Mouse (Mus musculus): ENCODE results near the gene Cmklr1. TPM values are rescaled to one million over a fixed set of nuclear protein-coding genes. Genes with fewer than 3 reads are reported as not detected.

The Cmklr1 gene
- polyA plus RNA-seq, 1 experiment: 4.0 TPM

DNA sequence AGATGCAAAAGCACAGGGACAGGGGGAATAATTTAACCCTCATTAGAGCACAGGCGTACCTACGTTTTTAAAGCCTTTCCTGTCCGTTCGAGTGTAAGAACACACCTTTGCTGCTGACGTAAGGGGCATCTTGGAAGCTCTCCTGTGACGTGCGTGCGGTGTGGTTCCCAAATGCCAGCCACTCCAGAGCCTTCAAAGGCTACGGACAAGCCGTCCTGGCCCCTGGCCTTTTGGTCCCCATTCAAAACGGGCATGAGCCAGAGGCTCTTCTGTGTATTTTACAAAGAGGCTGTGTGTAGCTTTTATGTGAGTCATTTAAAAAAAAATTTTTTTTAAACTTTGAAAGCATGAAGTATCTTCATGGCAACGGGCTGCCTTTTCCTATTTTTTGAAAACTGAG lies 4.6 kb upstream of the Cmklr1 start:
- DNase-seq (ENCODE audit: extremely low spot score in 1 of 2, low spot score in 1 of 2): no peak

DNA sequence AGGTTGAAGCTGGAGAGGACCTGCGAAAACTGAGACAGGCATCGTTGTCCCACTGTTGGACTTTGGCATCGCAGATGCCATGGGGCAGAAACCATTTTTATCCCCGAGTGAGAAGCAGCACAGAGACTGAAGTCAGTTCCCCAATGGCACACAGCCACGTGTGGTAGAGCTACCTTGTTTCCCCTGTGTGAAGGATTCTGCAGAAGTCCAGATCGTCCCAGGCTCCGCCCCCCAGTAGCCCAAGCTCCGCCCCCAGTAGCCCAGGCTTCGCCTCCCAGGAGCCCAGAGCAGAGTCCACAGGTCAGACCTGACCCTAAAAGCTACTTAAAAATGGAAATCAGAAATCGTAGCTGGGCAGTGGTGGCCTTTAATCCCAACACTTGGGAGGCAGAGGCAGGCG lies 4.0 kb upstream of the Cmklr1 start:
- no peak for DNase-seq (ENCODE audit: extremely low spot score in 1 of 2, low spot score in 1 of 2)

DNA sequence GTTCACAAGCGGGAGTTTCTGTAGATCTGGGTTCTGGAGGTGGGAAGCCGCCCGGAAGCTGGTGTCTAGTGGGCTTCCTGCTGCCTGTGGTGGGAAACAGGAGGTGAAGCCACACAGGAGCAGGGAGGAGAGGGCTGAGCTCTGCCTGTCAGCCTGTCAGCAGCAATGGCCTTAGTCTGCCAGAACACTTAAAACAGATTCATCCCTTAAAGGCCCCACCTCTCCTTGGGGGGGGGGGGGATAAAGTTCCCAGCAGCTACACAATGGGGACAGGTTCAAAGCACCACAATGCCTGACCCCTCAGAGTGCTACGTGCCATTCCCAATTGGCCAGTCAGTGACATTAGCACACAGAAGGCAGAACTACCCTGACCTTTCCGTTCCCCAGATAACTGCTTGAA lies 2.0 kb upstream of the Cmklr1 start:
- DNase-seq (ENCODE audit: extremely low spot score in 1 of 2, low spot score in 1 of 2): no peak

DNA sequence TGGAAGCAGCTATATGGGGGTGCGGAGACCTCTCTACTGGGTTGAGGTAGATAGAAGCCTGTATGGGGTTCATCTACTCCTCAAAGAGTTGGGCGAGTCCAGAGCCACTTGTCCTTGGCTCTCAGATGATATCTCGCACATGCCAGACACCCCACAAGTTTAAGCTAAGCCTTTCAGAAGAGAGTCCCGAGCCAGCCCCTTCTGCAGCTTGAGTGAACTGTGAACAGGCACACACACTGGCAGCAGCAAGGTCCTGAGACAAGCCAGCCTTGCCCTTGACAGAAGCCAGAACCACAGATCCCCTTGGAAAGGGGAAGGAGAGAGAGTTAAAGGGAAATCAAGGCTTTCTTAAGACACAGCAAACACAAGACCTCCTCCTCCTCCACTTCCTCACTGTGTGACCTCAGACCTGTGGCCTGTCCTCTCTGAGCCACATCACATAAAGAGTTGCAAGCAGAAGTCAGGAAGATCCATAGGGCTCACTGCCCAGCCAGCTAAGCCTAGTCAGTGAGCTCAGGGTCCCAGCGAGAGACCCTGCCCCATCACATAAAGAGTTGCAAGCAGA lies 1.5 kb downstream of the Cmklr1 start:
- no peak for DNase-seq (ENCODE audit: extremely low spot score in 1 of 2, low spot score in 1 of 2)

DNA sequence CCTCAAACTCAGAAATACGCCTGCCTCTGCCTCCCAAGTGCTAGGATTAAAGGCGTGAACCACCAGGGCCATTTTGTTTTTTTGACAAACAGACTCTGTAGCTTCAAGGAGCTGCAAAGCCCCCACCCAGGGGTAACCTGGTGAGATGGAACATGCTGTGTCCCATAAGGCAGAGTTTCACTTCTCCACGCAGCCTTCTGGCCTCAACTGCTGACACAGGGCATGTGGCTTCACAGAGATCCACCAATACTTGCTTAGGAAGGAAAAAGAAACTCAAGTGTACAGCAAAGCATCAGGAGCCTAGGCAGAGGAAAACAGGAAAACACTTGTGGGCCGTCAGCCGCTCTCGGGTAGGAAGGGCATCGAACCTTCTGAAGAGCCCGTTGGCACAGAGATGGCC lies 3.1 kb downstream of the Cmklr1 start:
- no peak for DNase-seq (ENCODE audit: extremely low spot score in 1 of 2, low spot score in 1 of 2)

DNA sequence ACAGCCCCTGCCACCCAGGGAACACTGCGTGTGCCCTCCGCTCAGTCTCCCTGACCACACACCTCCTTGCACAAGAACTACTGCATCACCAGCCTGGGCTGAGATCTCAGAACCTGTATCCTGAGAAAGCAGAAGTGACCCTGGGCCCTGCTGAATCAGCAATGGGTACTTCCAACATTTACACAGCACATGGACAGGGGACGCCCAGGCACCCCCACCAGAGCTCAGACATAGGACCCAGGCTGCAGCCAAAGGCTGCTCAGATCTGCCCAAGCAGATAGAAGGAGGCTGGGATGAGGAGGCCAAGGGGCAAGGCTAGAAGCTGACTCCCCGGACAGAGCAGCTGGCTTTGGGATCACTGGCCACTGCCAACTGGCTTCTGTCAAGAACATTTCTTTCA lies 5.7 kb downstream of the Cmklr1 start:
- peak in 1 of 2 experiments; percentile 24 for DNase-seq (ENCODE audit: extremely low spot score in 1 of 2, low spot score in 1 of 2)

DNA sequence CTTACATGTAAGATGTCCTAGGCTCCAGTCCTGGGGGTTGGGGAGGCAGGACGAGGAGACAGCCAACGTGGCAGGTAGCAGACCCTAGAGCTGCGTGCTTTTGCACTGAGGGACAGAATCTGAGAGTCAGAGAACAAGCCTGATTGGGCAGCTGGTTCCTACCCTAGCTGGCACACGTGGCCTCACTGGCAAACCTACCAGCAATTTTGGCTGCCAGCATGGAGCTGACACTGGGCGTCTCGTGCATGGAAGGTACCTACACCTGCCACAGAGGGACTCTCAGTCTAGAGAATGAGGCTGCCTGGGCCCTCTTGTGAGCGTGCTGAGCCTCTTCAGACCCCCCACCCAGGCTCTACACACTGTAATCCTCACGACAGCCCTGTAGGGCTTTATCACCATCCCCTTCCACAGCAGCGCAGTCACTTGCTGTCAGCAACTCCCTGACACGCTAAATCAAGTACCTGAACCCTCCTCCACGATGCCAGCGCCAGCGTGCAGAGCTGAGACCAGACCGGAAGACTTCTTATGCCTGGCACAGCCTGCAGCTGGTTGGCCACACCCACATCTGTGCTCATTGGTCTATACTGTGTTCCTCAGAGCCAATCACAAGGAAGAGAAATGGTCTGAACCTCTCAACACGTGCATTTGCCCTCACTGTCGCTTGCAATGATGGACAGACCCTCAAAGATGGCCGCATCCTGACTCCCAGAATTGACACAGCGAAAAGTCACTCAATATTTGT lies 6.9 kb downstream of the Cmklr1 start:
- peak; percentile 52 to 74 for DNase-seq (ENCODE audit: extremely low spot score in 1 of 2, low spot score in 1 of 2)

DNA sequence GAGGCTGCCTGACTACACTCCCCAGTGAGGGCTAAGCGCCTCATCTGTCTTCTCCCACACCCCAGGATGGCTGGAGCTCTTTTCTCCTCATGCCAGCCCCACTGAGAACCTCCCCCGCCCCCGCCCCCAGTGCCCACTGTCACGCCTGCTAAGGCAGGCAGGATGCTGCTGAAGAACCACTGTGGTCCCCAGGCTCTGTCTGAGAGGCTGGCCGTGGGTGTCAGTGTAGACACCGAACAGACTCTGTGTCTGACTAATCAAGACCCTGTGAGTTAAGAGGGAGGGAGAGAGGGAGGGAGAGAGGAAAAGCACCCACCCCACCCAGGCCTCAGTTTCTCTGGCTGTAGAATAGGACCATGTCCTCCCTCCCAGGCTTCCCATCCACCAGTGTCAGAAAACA lies 9.2 kb downstream of the Cmklr1 start:
- peak in 1 of 2 experiments; percentile 29 for DNase-seq (ENCODE audit: extremely low spot score in 1 of 2, low spot score in 1 of 2)

DNA sequence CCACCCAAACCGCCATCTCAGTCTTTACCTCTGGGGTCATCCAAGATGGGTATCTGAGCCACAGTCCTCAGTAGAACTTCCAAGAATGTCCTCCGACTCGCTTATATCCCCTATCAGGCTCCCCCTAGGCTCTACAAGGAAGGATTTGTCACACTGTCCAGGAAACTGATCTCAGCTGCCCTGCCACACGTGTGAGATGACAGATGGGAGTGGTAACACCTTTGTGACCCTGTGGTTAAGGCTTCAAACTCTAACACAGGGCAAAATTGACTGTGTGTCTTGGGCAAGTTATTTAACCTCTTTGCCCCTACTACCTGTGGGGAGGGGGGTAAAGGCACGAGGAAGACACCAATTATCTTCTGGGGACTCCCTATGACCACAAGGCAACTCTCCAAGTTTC lies 11.1 kb downstream of the Cmklr1 start:
- no peak for DNase-seq (ENCODE audit: extremely low spot score in 1 of 2, low spot score in 1 of 2)

DNA sequence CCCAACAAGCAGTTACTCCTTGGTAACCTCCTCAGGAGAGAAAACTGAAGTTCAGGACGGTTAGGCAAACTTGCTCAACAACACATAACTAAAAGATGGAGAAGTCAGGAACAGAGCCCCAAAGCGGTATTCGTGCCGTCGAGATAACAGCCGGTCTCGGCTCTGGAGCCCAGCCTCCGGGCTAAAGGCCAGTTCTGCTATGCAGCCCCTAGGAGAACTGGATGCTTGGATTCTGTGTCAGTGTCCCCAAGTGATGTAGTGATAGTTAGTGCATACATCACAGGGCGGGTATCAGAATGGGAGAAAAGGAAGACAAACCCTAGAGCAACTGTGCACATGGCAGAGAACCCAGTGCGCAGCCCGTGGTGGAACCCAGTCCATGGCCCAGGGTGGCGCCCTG lies 12.2 kb downstream of the Cmklr1 start:
- no peak for DNase-seq (ENCODE audit: extremely low spot score in 1 of 2, low spot score in 1 of 2)

DNA sequence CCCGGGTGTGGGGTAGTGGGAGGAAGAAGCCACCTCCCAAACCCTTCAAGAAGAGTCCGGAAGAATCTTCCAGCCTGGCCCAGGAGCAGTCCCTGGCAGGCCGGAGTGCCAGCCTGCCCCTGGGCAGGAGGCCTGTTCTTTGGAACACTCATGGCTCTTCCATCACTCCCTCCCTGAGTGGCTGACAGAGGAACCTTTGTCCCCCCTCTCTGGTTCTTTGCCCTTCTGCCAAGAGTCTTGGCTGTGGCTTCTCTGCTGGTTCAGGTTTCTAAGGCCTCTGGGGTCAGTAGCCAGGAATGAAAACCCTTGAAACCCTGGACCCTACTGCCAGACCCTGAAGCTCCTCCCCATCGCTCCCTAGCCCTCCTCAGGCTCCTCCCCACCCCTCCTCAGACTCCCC lies 12.6 kb downstream of the Cmklr1 start:
- DNase-seq (ENCODE audit: extremely low spot score in 1 of 2, low spot score in 1 of 2): peak in 1 of 2 experiments; percentile 48

DNA sequence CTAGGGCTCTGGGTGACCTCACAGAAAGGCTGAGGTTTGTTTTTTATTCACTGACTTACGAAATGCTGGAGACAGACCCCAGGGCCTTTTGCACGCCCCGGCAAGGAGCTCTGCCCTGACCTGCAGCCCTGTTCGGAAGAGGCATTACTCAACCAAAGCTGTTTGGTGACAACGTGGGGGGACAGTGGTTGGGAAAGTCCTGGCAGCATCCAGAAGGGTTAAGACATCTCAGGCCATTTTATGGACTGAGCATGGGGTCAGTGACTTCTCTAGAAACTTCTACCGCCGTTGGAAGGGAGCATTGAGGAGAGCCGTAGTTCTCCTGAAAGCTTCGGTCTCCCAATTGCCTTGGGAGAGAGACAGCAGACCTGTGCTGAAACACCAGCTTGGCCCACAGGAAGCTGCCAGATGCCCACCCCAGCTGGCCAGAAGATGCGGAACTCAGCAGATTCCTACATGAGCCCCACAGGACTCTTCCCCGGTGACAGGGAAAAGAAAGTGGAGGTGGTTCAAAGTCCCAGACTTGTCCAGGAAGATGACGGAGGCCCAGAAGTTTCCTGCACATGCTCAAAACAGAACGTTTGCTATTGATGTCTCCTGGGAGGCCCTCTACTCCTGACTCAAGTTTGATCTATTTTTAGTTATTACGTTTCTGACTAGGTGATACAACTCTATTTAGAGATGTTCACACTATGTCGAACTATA lies 14.2 kb downstream of the Cmklr1 start:
- no peak for DNase-seq (ENCODE audit: extremely low spot score in 1 of 2, low spot score in 1 of 2)

DNA sequence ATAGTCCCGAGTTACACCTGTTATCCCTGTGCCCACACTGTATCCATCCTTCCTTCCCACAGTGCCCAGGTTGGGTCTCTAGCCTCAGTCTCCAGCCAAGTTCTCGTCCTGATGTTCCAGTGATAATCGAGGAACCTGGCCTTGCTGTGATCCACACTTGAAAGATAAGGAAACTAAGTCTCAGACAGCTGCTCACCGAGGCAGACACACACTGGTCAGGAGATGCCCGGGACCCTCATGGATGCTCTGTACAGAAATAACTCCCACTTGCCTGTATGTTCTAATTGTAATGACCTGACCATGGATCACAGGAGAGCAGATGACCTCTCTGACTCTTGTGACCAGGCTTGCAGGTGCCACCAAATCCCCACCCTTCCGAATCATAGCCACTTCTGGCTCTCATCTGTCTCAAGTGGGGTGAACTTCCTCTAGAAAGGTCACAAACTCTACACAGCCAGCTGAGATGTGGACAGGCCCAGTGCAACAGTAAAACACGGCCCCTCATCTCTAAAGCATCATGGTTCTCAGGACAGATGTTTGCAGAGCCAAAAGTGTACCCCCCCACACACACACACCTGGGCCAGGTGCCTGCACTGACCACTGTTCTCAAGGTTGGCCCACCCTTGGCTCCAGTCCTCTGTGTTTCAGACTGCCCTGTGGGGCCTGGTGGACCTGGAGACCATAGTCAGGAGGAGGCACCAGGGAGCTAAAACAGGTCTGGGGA lies 15.2 kb downstream of the Cmklr1 start:
- no peak for DNase-seq (ENCODE audit: extremely low spot score in 1 of 2, low spot score in 1 of 2)

DNA sequence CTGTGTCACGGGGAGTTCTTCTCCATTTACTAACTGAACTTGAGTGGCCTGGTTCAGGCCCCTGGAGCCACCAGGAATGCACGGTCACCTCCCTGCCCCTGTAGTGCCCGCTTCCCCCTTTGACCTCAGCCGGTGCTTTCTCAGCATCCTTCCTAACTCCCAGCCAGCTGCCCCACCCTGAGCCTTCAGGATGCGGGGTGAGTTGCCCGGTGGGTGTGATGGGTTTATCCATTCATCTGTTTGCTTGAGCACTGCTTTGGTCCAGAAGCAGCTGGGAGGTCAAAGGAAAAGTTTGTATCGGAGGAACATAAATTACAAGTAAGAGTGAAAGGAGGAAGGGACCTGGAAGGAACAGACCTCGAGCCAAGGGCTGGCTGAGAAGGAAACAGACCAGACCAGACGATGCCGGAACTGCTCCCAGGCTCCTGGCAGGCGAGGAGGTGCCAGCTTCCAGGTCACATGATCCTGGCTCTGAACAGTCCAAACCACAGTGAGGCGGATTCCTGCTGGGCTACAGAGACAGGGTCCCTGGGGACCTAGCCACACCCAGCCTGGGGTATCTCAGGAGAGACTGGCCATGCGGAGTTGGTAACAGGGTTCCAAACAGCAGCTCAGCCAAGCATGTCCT lies 16.1 kb downstream of the Cmklr1 start:
- DNase-seq (ENCODE audit: extremely low spot score in 1 of 2, low spot score in 1 of 2): peak; percentile 38 to 54

DNA sequence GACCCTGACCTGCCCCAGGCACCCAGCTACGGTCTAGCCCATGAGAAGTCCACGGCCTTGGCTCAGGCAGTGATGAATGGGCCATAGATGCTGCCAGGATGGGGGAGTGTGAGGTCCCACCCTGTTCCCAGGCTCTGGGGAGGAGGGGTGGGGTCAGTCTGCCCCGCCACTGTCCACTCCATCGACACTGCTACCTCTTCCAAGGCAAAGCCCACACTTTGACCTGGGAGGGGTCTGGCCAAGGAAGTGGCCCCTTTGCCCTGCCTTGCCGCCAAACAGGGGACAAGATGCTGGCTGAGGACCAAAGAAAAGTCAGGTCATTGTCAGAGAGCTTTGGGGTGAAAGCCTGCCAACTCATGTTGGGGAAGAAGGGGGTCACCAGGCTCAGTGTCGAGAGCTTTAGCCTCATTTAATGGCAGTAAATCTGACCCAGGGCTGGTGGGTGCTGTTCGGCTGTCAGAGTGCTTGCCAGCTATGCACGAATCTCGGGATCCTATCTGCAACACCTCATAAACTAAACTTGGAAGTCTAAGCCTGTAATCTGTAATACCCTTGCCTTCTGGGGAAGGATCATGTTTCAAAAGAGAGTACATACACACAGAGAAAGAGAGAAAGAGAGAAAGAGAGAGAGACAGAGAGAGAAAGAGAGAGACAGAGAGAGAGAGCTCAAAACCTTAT lies 17.1 kb downstream of the Cmklr1 start:
- no peak for DNase-seq (ENCODE audit: extremely low spot score in 1 of 2, low spot score in 1 of 2)

DNA sequence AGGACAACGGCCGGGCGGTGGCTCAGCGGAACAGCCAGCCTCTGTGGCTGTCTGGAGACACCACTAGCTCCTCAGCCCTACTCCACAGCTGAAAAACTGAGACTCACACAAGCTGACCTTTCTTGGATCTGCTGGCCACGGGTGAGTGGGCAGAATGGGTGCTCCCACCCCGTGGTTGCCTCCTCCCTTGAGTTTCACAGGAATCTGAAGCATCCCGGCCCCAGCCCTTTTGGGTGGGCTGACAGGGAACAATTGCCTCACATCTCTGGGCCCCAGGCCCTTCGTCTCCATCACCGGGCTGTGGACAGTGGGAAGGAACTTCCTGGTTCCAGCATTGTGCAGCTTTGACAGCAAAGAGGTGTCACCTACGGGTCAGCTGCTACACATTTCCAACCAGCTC lies 20.1 kb downstream of the Cmklr1 start:
- DNase-seq (ENCODE audit: extremely low spot score in 1 of 2, low spot score in 1 of 2): no peak

DNA sequence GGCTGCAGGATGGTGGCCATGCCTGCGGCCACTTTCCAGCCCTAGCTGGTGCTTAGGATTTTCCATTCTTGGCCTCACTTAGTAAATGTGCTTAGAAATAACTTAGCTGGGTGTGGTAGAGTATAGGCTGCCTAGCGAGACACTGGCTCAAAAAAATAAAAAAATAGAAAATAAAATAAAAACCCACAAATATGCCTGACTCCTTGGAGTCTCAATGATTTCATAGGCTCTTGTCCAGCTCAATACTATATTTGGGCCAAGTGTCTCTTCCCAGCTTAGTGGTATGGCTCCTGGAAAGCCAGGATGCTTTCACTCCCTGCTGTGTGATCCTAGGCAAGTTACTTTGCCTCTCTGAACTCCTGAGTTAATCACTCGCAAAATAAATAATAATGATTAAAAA lies 21.0 kb downstream of the Cmklr1 start:
- DNase-seq (ENCODE audit: extremely low spot score in 1 of 2, low spot score in 1 of 2): no peak

DNA sequence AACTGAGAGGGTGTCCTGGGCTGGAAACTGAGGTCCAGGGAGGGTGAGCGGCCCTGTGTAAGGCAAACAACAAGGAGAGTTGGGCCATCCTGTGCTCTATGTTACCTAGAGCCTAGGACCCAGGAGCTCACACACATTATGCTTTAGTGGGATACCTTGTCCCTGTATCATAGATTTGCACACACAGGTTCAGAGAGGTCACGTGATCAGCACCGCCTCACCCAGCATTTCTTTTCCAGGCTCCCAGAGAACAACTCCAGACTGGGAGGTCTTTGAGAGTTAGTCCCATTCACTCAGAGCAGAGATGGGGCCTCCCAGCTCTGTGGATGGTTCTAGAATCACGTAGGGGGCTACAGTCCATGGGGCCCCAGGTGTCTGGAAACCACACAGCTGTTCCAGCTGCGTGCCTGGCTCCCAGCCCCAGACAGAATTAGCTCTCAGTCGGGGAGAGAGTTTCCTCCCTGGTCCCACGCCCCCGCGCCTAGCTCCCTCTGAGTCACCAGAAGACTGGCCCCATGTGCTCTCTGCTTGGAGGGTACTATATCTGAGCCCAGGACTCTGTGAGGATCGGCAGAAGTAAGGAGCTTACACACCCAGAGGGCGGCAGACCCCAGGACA lies 22.3 kb downstream of the Cmklr1 start:
- DNase-seq (ENCODE audit: extremely low spot score in 1 of 2, low spot score in 1 of 2): peak; percentile 26 to 78

DNA sequence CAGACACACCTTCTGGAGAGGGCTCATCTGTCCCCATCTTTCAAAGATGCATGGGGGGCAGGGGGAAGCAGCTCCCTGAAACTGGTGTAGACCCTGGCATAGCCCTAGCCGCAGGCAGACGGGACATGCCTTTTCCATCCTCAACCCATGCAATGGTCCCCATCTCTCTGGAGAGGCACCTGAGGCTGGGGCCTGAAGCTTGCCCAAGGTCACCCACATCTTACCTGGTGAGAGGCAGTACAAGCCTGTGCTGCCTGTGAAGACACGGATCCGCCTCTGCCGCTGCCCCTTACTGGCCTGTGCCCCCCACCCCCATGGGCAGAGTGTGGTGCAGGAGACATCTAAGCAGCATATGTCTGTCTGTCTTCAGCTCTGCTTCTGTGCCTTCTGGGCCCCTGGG lies 23.2 kb downstream of the Cmklr1 start:
- no peak for DNase-seq (ENCODE audit: extremely low spot score in 1 of 2, low spot score in 1 of 2)

DNA sequence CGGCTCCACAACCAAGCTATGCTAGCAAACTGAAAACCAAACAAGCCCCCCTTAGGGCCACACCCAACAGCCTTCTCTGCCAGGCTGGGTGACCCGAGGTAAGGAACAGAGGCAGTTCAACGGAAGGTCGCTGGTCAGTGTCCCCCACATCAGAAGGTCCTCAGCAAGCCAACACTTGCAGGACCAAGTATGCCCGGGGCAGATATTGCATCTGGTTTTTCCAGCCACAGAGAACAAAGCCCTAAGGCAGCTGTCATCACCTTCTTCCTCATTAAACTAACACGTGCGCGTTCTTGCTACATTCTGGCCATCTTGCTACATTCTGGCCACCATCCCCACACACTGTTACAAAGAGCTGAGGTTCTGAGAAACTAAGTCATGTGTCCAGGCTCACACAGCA lies 23.9 kb downstream of the Cmklr1 start:
- no peak for DNase-seq (ENCODE audit: extremely low spot score in 1 of 2, low spot score in 1 of 2)
